Mouse (Mus musculus) forebrain, embryonic 12.5 days (tissue): ENCODE results near the gene Eef1a2. TPM values are rescaled to one million over a fixed set of nuclear protein-coding genes. Genes with fewer than 3 reads are reported as not detected.

Source experiments
- polyA plus RNA-seq: library from polyadenylated mRNA; unstranded; fragments of >200 nt; fragmentation: Nextera tagmentation; extraction: Ambion mirVana; gene quantifications from 2 replicates; pipeline ENCODE4 v1.2.1, GENCODE M21; 2016

The Eef1a2 gene
- polyA plus RNA-seq, 1 experiment from 2014 or later = 1.1 TPM

Other genes with a start within 250 kb of the Eef1a2 start
- 62.6 and 64.5 TPM in 2 replicates for gene Ythdf1, start 236.1 kb downstream of the Eef1a2 start, polyA plus RNA-seq
- gene Birc7, start 228.0 kb downstream of the Eef1a2 start, polyA plus RNA-seq = 0.11 and 0.41 TPM in 2 replicates
- gene Nkain4, start 202.3 kb downstream of the Eef1a2 start, polyA plus RNA-seq = 39.4 and 43.5 TPM in 2 replicates
- 85.2 and 87.7 TPM in 2 replicates for gene Arfgap1, start 189.8 kb downstream of the Eef1a2 start, polyA plus RNA-seq
- 0.45 and 0.51 TPM in 2 replicates for gene Col20a1, start 170.5 kb downstream of the Eef1a2 start, polyA plus RNA-seq
- gene Chrna4, start 113.5 kb downstream of the Eef1a2 start, polyA plus RNA-seq = 20.2 and 20.8 TPM in 2 replicates
- 28.6 and 30.0 TPM in 2 replicates for gene Kcnq2, start 21.7 kb downstream of the Eef1a2 start, polyA plus RNA-seq
- gene Ppdpf, start 30.2 kb upstream of the Eef1a2 start, polyA plus RNA-seq = 483 and 484 TPM in 2 replicates
- not detected in 2 replicates for gene Ptk6, start 45.8 kb upstream of the Eef1a2 start, polyA plus RNA-seq
- not detected in 2 replicates for gene Srms, start 56.2 kb upstream of the Eef1a2 start, polyA plus RNA-seq
- gene Fndc11, start 63.0 kb upstream of the Eef1a2 start, polyA plus RNA-seq = 0.17 TPM in 1 of 2 replicates, not detected in the other
- gene Helz2, start 85.0 kb upstream of the Eef1a2 start, polyA plus RNA-seq = 0.47 TPM in 2 replicates
- gene Gmeb2, start 131.0 kb upstream of the Eef1a2 start, polyA plus RNA-seq = 22.3 and 24.2 TPM in 2 replicates
- 360 and 385 TPM in 2 replicates for gene Stmn3, start 157.5 kb upstream of the Eef1a2 start, polyA plus RNA-seq
- 59.1 and 67.3 TPM in 2 replicates for gene Rtel1, start 162.7 kb upstream of the Eef1a2 start, polyA plus RNA-seq
- 62.4 and 69.5 TPM in 2 replicates for gene Zgpat, start 207.9 kb upstream of the Eef1a2 start, polyA plus RNA-seq
- 83.6 and 86.4 TPM in 2 replicates for gene Arfrp1, start 208.4 kb upstream of the Eef1a2 start, polyA plus RNA-seq
- 33.9 and 34.5 TPM in 2 replicates for gene Lime1, start 223.1 kb upstream of the Eef1a2 start, polyA plus RNA-seq